27 mouse cellular contexts compared by ENCODE assay signal in the genomic region with DNA sequence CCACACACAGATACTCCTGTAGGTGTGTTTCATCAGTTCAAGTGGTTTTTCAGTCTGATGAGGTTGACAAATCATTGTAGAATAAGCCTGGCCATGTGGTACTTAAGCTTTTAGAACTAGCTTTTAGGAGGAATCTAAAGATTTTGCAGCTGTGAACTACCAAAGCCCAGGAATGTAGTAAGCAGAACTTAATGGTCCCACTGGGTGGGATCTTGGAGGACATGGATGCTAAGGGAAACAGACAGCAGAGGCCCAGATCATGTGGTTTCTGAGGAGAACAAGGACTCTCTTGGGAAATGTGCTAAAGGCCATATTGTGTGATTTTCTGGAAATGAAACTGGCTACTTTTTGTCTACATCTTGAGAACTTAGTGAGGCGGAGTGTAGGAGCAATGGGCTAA.
A peak's percentile ranks its signal among the peaks of the same experiment; 100 is the strongest.
DNase-seq lines count a peak whose midpoint lies in the region; ATAC-seq and TF ChIP-seq lines count a peak whose summit lies in the region.
"Had no signal": no experiment of that assay in that cellular context is flagged by ENCODE, and none has a peak within 500 bp of the region (broad histone marks: within the 10 kb centered on the region; RNA-seq: fewer than 3 reads in every experiment).

No protein-coding gene starts in this region.

- no peaks in the 10 kb centered on the region for H3K36me3 ChIP-seq in embryonic facial prominence, embryonic 14.5 days (ENCODE audit: control insufficient read depth, insufficient read depth, low read length)
- H3K36me3 ChIP-seq in embryonic facial prominence, embryonic 10.5 days (replicated peaks) = no peaks in the 10 kb centered on the region
- H3K36me3 ChIP-seq in limb, embryonic 13.5 days = no peaks in the 10 kb centered on the region
- H3K36me3 ChIP-seq in limb, embryonic 10.5 days = no peaks in the 10 kb centered on the region
- H3K36me3 ChIP-seq: embryonic facial prominence, embryonic 12.5 days; embryonic facial prominence, embryonic 15.5 days; forebrain, embryonic 15.5 days; G1E had no signal

- ATAC-seq in embryonic facial prominence, embryonic 14.5 days (ENCODE audit: low read depth) = no peak
- ATAC-seq in limb, embryonic 13.5 days (ENCODE audit: low FRiP score, low read depth) = peak; percentile 61; the same call in 1 of the 2 replicates
- no peak for ATAC-seq in erythroblast, adult 5-6 weeks (replicated peaks; ENCODE audit: low FRiP score, poor library complexity, severe bottlenecking)
- ATAC-seq: CD4-positive, CD25-positive, alpha-beta regulatory T cell, adult 4 months; forebrain, embryonic 13.5 days; forebrain, embryonic 15.5 days; forebrain, postnatal 0 days; Patski had no signal

- H3K27ac ChIP-seq in embryonic facial prominence, embryonic 14.5 days (replicated peaks; ENCODE audit: low read depth, low read length) = no peak overlapping the region
- no peak overlapping the region for H3K27ac ChIP-seq in embryonic facial prominence, embryonic 10.5 days (replicated peaks)
- H3K27ac ChIP-seq in gastrocnemius, adult 2 months = no peak overlapping the region
- no peak overlapping the region for H3K27ac ChIP-seq in limb, embryonic 13.5 days
- H3K27ac ChIP-seq in limb, embryonic 10.5 days = no peak overlapping the region
- H3K27ac ChIP-seq: embryonic facial prominence, embryonic 12.5 days; embryonic facial prominence, embryonic 15.5 days; forebrain, embryonic 13.5 days; forebrain, embryonic 15.5 days had no signal

- intact Hi-C loops in gastrocnemius, adult 2 months (cut with DNase I) = no loop called here
- intact Hi-C loops in gastrocnemius, postnatal 36 days (cut with DNase I) = no loop called here

- H3K9me3 ChIP-seq in embryonic facial prominence, embryonic 14.5 days (ENCODE audit: control insufficient read depth, low read length) = no peaks in the 10 kb centered on the region
- H3K9me3 ChIP-seq in embryonic facial prominence, embryonic 10.5 days = no peaks in the 10 kb centered on the region
- no peaks in the 10 kb centered on the region for H3K9me3 ChIP-seq in limb, embryonic 13.5 days
- H3K9me3 ChIP-seq in limb, embryonic 10.5 days (replicated peaks) = no peaks in the 10 kb centered on the region
- H3K9me3 ChIP-seq: embryonic facial prominence, embryonic 12.5 days; embryonic facial prominence, embryonic 15.5 days; forebrain, embryonic 13.5 days; forebrain, embryonic 15.5 days had no signal

- TF ChIP-seq CTCF in gastrocnemius, adult 2 months (IDR thresholded peaks at IDR 0.05) = no peak

- H3K27me3 ChIP-seq in embryonic facial prominence, embryonic 14.5 days (replicated peaks; ENCODE audit: control insufficient read depth, insufficient read depth, low read length) = no peaks in the 10 kb centered on the region
- no peaks in the 10 kb centered on the region for H3K27me3 ChIP-seq in embryonic facial prominence, embryonic 10.5 days (replicated peaks; ENCODE audit: low read depth, poor library complexity, severe bottlenecking)
- H3K27me3 ChIP-seq in limb, embryonic 13.5 days = no peaks in the 10 kb centered on the region
- H3K27me3 ChIP-seq in limb, embryonic 10.5 days (ENCODE audit: low read depth, poor library complexity, severe bottlenecking) = no peaks in the 10 kb centered on the region
- H3K27me3 ChIP-seq: CH12.LX; embryonic facial prominence, embryonic 12.5 days; embryonic facial prominence, embryonic 15.5 days; forebrain, embryonic 13.5 days; forebrain, embryonic 15.5 days; Patski had no signal

- no peak overlapping the region for H3K4me3 ChIP-seq in embryonic facial prominence, embryonic 14.5 days (ENCODE audit: low read depth, low read length)
- H3K4me3 ChIP-seq in embryonic facial prominence, embryonic 10.5 days = no peak overlapping the region
- no peak overlapping the region for H3K4me3 ChIP-seq in gastrocnemius, adult 2 months
- no peak overlapping the region for H3K4me3 ChIP-seq in limb, embryonic 13.5 days
- H3K4me3 ChIP-seq in limb, embryonic 10.5 days = no peak overlapping the region
- H3K4me3 ChIP-seq: embryonic facial prominence, embryonic 12.5 days; embryonic facial prominence, embryonic 15.5 days; forebrain, embryonic 13.5 days; forebrain, embryonic 15.5 days had no signal

- peak; percentile 4 for DNase-seq in embryonic facial prominence, embryonic 14.5 days (ENCODE audit: low spot score)
- no peak for DNase-seq in embryonic facial prominence, embryonic 10.5 days (ENCODE audit: low spot score)
- DNase-seq in gastrocnemius, adult 2 months = peak; percentile 14
- DNase-seq in gastrocnemius, postnatal 36 days = no peak
- no peak for DNase-seq in limb, embryonic 10.5 days (ENCODE audit: low spot score)
- DNase-seq: adrenal gland, adult 2 months; adrenal gland, postnatal 10 days; adrenal gland, postnatal 25 days; B cell, adult 2 months; cerebellum, adult 11 months; cerebellum, adult 18-20 months; cerebellum, adult 8-10 months; cerebellum, adult 9-11 months; cerebellum, postnatal 14 days; cerebellum, postnatal 36 days; embryo, embryonic 11 days; forebrain, postnatal 0 days had no signal

- no peak overlapping the region for H3K4me2 ChIP-seq in embryonic facial prominence, embryonic 14.5 days (ENCODE audit: low read depth, low read length)
- no peak overlapping the region for H3K4me2 ChIP-seq in limb, embryonic 13.5 days (replicated peaks)
- H3K4me2 ChIP-seq: embryonic facial prominence, embryonic 12.5 days; embryonic facial prominence, embryonic 15.5 days; forebrain, embryonic 13.5 days; forebrain, embryonic 15.5 days had no signal

- no peaks in the 10 kb centered on the region for H3K4me1 ChIP-seq in embryonic facial prominence, embryonic 14.5 days (ENCODE audit: control insufficient read depth, insufficient read depth, low read length)
- H3K4me1 ChIP-seq in embryonic facial prominence, embryonic 10.5 days = no peaks in the 10 kb centered on the region
- no peaks in the 10 kb centered on the region for H3K4me1 ChIP-seq in limb, embryonic 13.5 days
- no peaks in the 10 kb centered on the region for H3K4me1 ChIP-seq in limb, embryonic 10.5 days
- H3K4me1 ChIP-seq: embryonic facial prominence, embryonic 12.5 days; embryonic facial prominence, embryonic 15.5 days; forebrain, embryonic 13.5 days; forebrain, embryonic 15.5 days had no signal

- WGBS in embryonic facial prominence, embryonic 14.5 days = 97% methylated on average over 1 of the region's 1 CpGs
- WGBS in embryonic facial prominence, embryonic 10.5 days = 89% methylated on average over 1 of the region's 1 CpGs
- 89% methylated on average over 1 of the region's 1 CpGs for WGBS in limb, embryonic 13.5 days
- 93% methylated on average over 1 of the region's 1 CpGs for WGBS in limb, embryonic 10.5 days

- no peak overlapping the region for H3K9ac ChIP-seq in embryonic facial prominence, embryonic 14.5 days (ENCODE audit: low read depth, low read length)
- no peak overlapping the region for H3K9ac ChIP-seq in limb, embryonic 13.5 days
- H3K9ac ChIP-seq: embryonic facial prominence, embryonic 12.5 days; embryonic facial prominence, embryonic 15.5 days; forebrain, embryonic 13.5 days; forebrain, embryonic 15.5 days; forebrain, postnatal 0 days had no signal

Comparison
In these comparisons a context has a peak if more than half of its experiments do, and no peak if none do; other contexts are left out.
1. DNase-seq: peak in embryonic facial prominence, embryonic 14.5 days (single experiment) and gastrocnemius, adult 2 months (single experiment); none in embryonic facial prominence, embryonic 10.5 days (single experiment), gastrocnemius, postnatal 36 days (0 of 2) and limb, embryonic 10.5 days (single experiment).